Mouse (Mus musculus) G1E (cell line): Measurements from ENCODE around the gene Cdrt4.

ENCODE experiments used
- CTCF ChIP-seq: IDR thresholded peaks from 2 replicates; pipeline ENCODE4 v1.5.1; 2012; ENCODE audit warnings: low read depth, low read length, inconsistent platforms, mixed read lengths
- GATA1 ChIP-seq: IDR thresholded peaks from 2 replicates; pipeline ENCODE4 v1.6.1; 2012; ENCODE audit warnings: borderline replicate concordance, low read length, inconsistent platforms, mixed read lengths
- GATA2 ChIP-seq: IDR thresholded peaks from 2 replicates; pipeline ENCODE4 v1.6.1; 2012; ENCODE audit warnings: low read depth, low read length, inconsistent platforms, borderline replicate concordance

- TF ChIP-seq CTCF (no peak), GATA1 (no peak), GATA2 (no peak)
Measured at GRCm38 (mm10) chr11:63029721-63030120, 78.7 kb downstream of the Cdrt4 start.
